Mouse (Mus musculus) right cerebral cortex, postnatal 4 days (tissue): Measurements from ENCODE around the gene Cdc6.

ENCODE experiments used
- DNase-seq: peaks from one replicate; pipeline ENCODE4 v3.0.0-alpha.2; 2022

Cdc6 gene

GRCm38 (mm10) chr11:98907437-98908173, at the start of gene Cdc6:
Gene Cdc6, plus strand, starts transcription at chr11:98907801.
- peak; percentile 90 for DNase-seq

- DNase-seq: peak; percentile 88
Measured at GRCm38 (mm10) chr11:98858759-98859731, 48.6 kb upstream of the Cdc6 start.

- DNase-seq: peak; percentile 96
Measured at GRCm38 (mm10) chr11:98863028-98863750, 44.4 kb upstream of the Cdc6 start, which contains the start of gene Wipf2. Gene Wipf2, plus strand, starts transcription at chr11:98863638.

DNA sequence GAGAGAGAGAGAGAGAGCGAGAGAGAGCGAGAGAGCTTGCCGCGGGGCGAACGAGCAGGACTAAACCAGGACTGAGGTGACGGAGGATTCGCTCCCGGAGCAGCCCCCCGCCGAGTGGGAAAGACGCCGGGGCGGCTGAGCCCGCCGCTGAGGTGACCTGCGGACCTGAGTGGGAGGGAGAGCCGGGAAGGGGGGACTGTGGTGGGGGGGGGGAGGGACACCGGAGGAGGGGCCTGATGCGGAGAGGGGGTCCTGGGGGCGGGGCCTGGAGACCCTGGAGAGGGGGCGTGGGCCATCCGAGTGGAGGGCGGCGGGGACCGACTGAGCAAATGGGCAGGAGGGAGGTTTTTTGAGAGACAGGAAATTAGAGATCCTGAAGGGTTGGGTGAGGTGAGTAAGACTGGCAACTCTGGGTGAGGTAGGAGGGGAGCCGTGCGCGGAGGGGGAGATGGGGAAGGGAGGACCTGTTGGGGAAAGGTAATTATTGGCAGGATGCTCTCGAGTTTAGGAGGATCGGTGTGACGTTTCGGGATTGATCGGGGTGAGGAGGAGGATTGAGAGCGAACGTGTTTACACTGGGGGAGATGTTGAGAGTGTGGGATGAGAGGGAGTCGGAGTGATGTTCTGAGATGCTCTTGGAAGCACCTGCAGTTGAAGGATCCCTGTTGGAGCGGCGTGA, 43.7 kb upstream of the Cdc6 start:
- DNase-seq: peak; percentile 68

- no peak for DNase-seq
Measured at GRCm38 (mm10) chr11:98867293-98867692, 40.3 kb upstream of the Cdc6 start.

DNA sequence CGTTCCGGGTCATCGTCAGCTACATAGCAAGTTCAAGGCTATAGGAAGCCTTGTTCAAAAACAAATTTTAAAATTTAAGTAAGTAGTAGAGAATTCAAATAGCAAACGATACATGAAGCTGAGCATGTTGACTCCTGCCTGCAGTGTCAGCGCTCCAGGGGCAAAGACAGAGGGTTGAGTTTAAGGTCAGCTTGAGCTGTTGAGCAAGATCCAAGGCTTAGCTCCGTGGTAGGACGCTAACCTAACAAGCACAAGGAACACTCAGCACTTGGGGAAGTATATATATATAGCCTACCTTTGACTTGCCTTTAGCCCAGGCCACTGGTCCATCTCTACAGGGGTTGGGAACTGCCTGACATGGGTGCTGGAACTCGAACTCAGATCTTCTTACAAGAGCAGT, 37.7 kb upstream of the Cdc6 start:
- no peak for DNase-seq

GRCm38 (mm10) chr11:98870791-98871190, 36.8 kb upstream of the Cdc6 start:
- no peak for DNase-seq

DNA sequence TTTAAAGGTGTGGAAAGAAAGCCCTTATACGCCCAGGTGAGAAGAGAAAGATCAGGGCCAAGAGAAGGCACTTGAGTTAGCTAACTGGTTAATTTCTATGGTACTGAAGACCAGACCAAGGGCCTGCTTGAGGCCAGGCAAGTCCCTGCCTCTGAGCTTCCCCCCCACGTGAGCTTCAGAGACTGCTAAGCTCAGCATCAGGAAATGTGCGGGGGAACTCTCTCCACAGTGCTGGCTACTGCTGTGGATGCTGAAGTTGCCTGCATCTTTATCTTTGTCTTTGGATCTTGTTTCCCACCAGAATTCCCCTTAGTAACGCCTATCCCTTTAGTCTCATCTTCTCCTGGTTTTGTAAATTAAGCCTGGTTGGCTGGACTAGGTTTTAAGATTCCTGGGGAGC, 36.2 kb upstream of the Cdc6 start:
- no peak for DNase-seq

DNA sequence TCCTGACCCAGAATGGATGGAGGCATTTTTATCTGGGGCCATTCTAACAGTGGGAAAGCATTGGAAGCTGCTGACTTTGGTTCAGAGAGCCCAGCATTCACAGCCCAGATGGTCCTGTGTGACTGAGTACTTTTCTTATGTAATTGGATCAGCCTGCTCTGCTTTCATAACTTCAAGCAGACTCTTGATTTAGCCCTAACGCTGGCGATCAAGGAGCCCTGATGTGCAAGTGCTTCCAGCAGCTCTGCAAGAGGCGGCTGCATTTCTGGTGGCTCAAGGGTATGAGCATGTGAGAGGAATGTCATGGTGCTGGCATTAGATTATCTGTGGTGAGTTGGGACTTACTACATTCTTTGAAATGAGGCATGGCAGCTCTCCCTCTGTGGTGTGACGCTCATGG, 35.6 kb upstream of the Cdc6 start:
- DNase-seq: no peak

DNA sequence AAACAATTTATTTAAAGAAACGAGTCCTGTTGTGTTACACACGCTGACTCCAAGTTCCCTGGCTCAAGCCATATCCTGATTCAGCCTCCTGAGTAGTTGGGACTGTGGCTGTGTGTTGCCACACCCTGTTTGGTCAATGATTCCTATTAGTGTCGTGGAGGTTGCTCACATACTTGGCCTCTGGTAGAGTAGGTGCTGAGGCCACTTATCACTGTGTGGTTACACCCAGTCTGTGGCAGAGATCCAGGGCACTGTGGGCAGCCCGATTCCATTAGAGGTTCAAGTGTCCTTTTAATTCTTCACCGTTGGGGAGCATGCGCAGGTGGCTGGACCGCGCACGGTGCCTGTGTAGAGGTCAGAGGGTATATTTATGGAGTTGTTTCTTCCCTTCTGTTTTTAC, 33.7 kb upstream of the Cdc6 start:
- no peak for DNase-seq

DNA sequence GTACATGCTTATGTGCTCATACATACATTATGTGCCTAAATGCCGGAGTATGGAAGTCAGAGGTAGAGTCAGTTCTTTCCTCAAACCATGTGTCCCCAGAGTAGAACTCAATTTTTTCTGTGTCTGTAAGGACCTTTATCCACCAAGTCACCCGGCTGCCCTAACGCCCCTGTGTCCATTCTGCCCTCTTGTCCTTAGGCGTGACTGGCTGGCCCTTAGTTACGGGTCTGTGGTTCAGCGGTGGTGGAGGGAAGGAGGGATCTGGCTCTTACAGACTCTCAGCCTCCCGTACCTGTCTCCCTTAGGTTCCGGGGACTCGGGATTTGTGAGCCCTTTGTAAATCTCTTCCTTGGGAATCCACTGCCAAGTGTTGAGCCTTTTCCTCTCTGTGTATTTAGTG, 30.6 kb upstream of the Cdc6 start:
- no peak for DNase-seq

GRCm38 (mm10) chr11:98887703-98888102, 19.9 kb upstream of the Cdc6 start:
- DNase-seq: no peak

- DNase-seq: no peak
Measured at GRCm38 (mm10) chr11:98889077-98889476, 18.5 kb upstream of the Cdc6 start.

GRCm38 (mm10) chr11:98889977-98890376, 17.6 kb upstream of the Cdc6 start:
- no peak for DNase-seq

GRCm38 (mm10) chr11:98892426-98892825, 15.2 kb upstream of the Cdc6 start:
- DNase-seq: no peak

DNA sequence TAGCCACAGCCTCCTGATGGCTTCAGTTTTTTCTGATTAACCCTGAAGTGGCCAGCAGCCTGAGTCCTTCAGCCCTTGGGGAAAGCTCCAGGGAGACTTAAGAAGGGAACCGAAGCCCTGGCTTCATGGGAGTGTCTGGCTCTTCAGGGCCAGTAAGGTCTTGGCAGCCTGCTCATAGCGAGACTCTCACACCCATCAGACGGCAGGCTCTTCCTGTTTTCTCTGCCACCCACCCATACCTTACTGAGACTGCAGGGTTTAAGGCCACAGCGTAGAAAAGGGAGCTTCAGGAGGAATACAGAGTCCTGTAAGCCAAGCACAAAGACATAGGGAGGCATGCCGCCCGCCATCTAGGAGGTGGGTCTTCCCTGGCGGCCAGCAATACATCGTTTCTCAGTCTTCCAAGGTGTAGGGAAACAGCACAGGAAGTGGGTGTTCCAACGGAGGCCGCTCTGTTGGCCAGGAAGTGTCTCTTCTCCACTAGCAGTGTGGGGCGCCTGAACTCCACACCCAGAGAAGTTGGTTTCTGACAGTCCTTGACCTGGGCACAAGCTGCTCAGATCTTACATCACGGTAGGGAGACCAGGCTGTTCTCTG, 7.0 kb upstream of the Cdc6 start:
- DNase-seq: no peak

- DNase-seq: no peak
Measured at GRCm38 (mm10) chr11:98902621-98903245, 4.9 kb upstream of the Cdc6 start.

DNA sequence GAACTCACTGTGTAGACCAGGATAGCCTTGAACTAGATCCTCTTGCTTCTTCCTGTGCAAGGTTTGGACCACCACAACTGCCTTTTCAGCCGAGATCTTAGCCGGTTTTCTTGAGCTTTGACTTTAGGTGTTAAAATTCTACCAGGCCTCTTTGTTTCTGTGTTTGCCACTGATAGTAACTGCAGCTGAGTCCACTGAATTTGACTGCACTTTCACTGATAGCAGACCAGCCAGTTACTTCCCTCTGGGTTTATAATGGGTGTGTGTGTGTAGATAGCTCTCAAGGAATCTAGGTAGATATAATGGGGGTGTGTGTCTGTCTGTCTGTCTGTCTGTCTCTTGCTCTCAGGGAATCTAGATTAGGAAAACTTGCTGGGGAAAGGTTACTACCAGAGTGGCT, 3.0 kb upstream of the Cdc6 start:
- no peak for DNase-seq

DNA sequence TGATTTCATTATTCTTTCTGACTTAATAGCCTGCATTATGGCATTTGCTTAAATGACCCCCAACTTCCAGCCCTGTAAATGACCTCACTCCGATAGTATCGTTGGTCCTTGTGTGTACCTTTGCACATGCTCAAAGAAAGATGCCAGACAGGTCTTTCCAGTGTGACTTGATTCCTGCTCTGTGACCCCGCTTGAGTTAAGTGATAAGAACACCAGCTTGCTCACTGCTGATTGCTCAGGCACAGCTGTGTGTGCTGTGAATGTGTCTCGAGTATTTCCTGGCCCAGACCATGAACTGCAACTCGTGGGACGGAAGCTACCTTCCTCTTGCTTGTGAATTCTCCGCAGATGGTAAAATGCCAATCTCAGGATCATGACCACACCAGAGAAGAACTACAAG, 2.6 kb upstream of the Cdc6 start:
- DNase-seq: no peak

- DNase-seq: no peak
Measured at GRCm38 (mm10) chr11:98905583-98905982, 2.0 kb upstream of the Cdc6 start.

DNA sequence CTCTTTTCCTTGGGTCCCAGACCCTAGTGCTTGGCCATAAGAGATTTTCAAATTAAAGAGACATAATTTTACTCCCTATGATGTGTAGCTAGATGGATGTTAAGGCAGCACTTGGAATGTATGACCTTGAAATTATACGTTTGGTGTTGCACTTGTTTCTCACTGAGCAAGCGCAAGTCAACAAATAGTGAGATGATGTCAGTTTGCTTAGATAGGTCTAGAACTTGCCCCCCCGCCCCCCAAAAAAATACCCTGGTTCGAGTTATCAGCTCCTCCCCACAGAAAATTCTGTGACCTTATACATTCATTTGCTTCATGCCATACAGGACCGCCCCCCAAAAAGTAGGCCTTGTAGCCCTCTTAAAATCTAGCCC, 551 bp upstream of the Cdc6 start:
- no peak for DNase-seq

DNA sequence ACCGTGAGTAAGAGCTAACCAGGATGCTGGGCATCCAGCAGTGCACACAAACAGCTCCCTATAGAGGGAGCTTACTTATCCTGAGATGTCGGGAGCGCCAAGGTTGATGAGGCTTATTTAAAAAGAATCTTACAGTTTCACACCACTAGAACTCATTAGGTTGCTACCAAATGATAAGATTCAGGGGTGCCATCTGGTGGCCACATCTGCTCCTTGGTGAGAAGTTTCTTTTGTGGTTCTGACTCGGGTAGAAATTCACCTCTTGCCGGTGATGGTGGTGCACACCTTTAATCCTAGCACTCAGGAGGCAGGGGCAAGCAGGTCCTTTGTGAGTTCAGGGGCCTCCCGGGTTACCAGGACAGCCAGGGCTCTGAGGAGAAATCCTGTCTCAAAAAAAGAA, 2.1 kb downstream of the Cdc6 start:
- DNase-seq: peak; percentile 76
